Mouse (Mus musculus): ENCODE data around the gene Zfp3.

GRCm38 (mm10) chr11:70754476-70754875 lies 9.5 kb upstream of the Zfp3 start:
- TF ChIP-seq GATA1 (IDR thresholded peaks at IDR 0.05; ENCODE audit: borderline replicate concordance, low read length) (no peak), FLI1 (IDR thresholded peaks at IDR 0.05; ENCODE audit: low read length) (no peak)
